Mouse (Mus musculus): ENCODE measurements around the gene Bptf.
"Not testable (repeated sequence)": the region's sequence is repeated elsewhere in the genome, so short reads cannot be mapped to it uniquely, and the experiment has no call there.

Bptf gene

GRCm38 (mm10) chr11:107117789-107118188 is 14.1 kb downstream of the Bptf start:
- no peak for DNase-seq (ENCODE audit: extremely low spot score, low spot score)

- DNase-seq (ENCODE audit: extremely low spot score, low spot score): no peak
Observed at GRCm38 (mm10) chr11:107113881-107114557, 17.9 kb downstream of the Bptf start.

- DNase-seq (ENCODE audit: extremely low spot score, low spot score): no peak
Observed at GRCm38 (mm10) chr11:107113112-107113511, 18.8 kb downstream of the Bptf start.

DNA sequence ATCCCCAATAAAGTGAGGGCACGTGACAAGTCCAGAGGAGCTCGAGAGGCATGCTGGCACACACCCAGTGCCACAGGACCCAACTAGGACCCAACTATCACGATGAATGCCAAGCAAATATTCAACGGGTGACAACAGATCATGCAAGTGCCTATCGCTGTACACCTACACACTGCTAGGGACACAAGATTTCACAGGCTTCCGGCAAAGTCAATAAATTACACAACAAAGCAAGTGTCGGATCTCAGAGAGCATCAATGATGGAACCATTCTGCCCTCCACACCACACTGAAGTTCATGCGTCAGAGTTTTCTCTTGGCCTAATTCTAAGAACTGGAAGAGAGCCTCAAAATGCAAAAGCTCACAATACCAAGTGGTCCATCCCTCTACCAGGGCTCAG is 22.3 kb downstream of the Bptf start:
- no peak for DNase-seq (ENCODE audit: extremely low spot score, low spot score)

DNA sequence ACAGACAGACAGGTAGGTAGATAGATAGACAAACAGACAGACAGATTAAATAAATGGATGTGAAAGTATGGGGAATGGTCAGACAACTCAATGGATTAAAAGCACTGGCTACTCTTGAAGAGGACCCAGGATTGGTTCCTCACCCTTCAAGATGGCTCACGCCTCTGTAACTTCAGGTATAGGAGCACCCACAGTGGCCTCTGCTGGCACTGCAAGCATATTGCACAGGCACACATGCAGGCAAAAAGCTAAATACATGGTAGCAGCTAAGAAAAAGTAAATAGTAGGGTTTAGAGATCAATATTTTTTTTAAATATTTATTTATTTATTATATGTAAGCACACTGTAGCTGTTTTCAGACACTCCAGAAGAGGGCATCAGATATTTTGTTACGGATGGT is 23.0 kb downstream of the Bptf start:
- DNase-seq (ENCODE audit: extremely low spot score, low spot score): no peak

DNA sequence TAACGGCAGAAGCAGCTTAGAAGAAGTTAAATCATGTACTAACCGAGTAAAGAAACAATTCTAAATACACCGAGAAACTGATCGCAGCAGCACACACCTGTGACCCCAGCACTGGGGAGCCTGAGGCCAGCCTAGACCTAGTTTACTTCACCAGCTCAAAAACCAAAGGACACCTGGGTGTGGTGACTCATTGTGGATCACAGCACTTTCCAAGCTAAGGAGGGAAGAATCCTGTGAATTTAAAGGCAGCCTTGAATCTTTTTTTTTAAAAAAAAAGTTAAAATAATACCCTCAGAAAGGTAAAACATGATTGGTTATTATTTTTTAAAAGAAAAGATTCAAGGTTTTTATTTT is 24.2 kb downstream of the Bptf start:
- DNase-seq (ENCODE audit: extremely low spot score, low spot score): no peak

GRCm38 (mm10) chr11:107106978-107107724 is 24.8 kb downstream of the Bptf start:
- no peak for DNase-seq (ENCODE audit: extremely low spot score, low spot score)

DNA sequence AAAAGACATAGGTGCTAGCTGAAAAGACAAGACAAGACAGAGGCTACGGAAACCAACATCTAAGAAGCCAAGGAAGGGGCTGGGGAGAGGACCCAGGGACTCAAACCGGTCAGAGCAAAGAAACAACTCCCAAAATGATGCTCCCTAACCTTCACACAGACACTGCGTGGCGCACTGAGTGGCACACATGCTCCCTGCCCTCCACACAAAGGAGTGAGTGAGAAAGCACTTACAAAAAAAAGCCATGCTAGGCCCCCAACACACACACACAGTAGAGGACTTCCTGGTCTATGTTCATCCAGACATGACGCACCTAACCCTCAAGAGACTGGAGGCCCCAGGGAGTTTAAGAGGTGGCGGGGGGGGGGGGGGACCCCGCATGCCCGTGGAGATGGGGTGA is 25.5 kb downstream of the Bptf start:
- no peak for DNase-seq (ENCODE audit: extremely low spot score, low spot score)

DNA sequence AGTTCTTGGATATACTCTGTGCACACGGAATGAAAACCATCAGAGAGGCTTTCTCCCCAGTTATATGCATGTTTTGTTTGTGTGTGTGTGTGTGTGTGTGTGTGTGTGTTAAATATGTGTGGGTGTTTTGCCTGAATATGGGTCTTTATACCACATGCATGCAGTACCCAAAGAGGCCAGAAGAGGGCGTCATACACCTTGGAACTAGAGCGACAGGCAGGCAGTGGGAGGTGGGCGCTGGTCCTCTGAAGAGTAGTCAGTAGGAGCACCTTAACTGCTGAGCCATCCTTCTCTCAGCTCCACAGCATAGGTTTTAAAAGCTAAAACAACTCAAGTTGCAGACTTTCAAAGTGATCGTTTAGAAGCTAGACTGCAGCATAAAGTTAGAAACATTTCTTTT is 26.7 kb downstream of the Bptf start:
- DNase-seq (ENCODE audit: extremely low spot score, low spot score): peak; percentile 71

DNA sequence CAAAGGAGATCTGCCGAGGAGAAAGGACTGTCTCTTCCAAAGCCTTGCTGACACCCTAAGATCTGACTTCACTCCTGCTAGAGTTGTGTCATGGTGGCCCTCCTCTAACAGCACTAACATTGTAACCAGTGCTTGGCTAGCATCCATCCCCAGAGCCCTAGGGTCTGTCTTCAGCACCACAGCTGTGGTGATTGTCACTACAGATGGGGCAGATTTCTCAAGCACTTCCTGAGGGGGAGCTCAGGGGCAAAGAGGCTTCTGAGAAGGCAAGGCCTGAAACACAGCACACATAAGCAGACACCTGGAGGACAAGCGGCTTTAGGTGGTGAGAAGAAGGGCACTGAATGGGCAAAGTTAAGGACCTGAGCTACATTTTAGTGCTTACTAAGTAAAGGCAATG is 28.2 kb downstream of the Bptf start:
- no peak for DNase-seq (ENCODE audit: extremely low spot score, low spot score)

DNA sequence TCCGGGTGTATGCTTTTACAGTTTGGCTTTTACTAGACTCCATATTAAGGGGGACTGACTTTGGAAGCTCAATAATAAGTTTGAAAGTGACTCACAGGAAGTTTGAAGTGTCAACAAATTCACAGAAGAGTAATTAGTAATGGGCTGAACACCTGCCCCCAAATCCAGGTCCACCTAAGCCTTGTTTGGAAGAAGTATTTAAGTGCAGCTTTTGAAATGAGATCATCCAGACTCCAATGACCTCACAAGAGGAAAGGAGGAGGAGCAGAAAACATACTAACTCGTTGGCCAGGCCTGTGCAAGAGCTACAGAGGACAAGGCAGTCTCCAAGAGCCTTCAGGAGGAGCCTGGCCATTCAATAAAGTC is 28.7 kb downstream of the Bptf start:
- no peak for DNase-seq (ENCODE audit: extremely low spot score, low spot score)

GRCm38 (mm10) chr11:107102465-107103223 is 29.3 kb downstream of the Bptf start:
- DNase-seq (ENCODE audit: extremely low spot score, low spot score): no peak

DNA sequence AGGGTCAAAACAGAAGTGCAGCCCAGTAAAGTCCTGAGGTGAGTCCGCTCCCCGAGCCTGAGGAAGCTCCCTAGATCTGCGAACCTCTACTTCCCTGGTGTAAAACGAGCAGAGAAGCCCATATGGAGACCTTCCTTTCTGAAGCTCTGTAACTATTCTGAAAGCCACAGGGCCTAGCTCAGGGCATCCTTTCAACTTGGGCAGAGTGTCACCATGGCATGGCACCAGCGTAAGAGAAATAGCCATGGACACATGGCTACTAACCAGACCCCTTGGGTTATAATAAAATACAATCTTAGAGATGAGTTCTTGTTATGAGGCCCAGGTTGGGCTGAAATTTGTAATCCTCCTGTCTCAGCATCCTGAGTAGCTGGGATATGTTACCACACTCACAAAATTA is 35.0 kb downstream of the Bptf start:
- no peak for DNase-seq (ENCODE audit: extremely low spot score, low spot score)

DNA sequence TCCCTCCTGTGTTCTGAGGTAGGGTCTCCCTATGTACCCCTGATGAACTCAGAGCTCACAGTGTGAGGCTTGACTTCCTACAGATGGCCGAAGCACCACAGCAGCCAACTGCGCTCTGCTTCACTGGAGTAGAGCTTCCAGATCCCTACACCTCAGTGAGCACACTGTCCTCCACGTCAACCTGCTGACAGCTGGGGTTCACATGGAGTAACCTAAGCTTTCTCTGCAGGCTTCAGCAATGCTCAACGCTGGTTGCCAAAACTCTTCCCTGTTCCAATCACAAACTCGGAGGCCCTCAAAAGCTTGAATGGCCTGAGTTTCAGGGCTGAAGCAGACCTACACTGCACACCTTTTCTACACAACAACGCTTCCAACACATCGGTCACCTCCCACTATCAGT is 38.1 kb downstream of the Bptf start:
- no peak for DNase-seq (ENCODE audit: extremely low spot score, low spot score)

- no peak for DNase-seq (ENCODE audit: extremely low spot score, low spot score)
Observed at GRCm38 (mm10) chr11:107092637-107093036, 39.3 kb downstream of the Bptf start.

- no peak for DNase-seq (ENCODE audit: extremely low spot score, low spot score)
Observed at GRCm38 (mm10) chr11:107085866-107086265, 46.1 kb downstream of the Bptf start.

- DNase-seq (ENCODE audit: extremely low spot score, low spot score): no peak
Observed at GRCm38 (mm10) chr11:107083480-107083879, 48.4 kb downstream of the Bptf start.

DNA sequence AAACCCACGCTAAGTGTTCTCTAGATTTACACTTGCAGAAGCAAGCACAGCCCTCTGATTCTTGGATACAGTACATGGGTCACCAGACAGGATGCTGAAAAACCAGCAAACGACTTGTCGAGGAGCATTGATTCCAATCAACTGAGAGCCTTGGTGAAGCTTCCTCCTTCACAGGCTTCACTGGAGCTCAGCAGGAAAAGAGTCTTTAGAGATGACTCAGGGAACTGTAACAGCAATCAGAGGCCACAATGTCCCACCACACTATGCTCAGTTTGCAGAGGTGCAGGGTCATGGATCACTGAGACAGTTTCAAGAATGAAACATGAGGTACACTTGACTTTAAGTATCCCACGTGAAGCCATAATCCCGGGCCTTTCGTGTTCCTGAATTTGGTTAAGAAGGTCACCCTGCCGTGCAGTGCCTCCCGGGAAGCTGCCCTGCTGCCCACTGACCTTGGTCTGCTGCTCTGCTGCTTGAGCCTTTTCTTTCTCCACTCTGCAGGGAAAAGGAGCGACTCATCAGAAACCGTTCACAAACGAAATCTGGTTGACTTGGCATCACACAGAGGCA is 66.6 kb downstream of the Bptf start:
- DNase-seq (ENCODE audit: extremely low spot score, low spot score): no peak

- no peak for DNase-seq (ENCODE audit: extremely low spot score, low spot score)
Observed at GRCm38 (mm10) chr11:107064590-107064989, 67.3 kb downstream of the Bptf start.

- DNase-seq (ENCODE audit: extremely low spot score, low spot score): no peak
Observed at GRCm38 (mm10) chr11:107063067-107063466, 68.9 kb downstream of the Bptf start.

- DNase-seq (ENCODE audit: extremely low spot score, low spot score): no peak
Observed at GRCm38 (mm10) chr11:107060941-107061340, 71.0 kb downstream of the Bptf start.

GRCm38 (mm10) chr11:107059634-107060033 is 72.3 kb downstream of the Bptf start:
- DNase-seq (ENCODE audit: extremely low spot score, low spot score): not testable (repeated sequence)
